Mouse (Mus musculus) hindbrain, embryonic 16.5 days (tissue): ENCODE results near the gene Adam17. TPM values are rescaled to one million over a fixed set of nuclear protein-coding genes. Genes with fewer than 3 reads are reported as not detected.

Experiments used
- ATAC-seq: fragments of 200-750 bp; cut with Nextera tagmentation; 2 replicates; pipeline ENCODE4 v1.8.0; 2017; ENCODE audit warnings: moderate TSS enrichment, moderate library complexity
- H3K27ac ChIP-seq: fragments of 300-500 bp; sonication (generic); 2 replicates; pipeline ENCODE4 v1.5.1; 2014; ENCODE audit warnings: low read depth, mild to moderate bottlenecking, control low read depth, low read length, moderate library complexity
- H3K27me3 ChIP-seq: fragments of 300-500 bp; sonication (generic); replicated peaks from 2 replicates; pipeline ENCODE4 v1.6.1; 2014; ENCODE audit warnings: low read length; ENCODE audit not compliant: control insufficient read depth, insufficient read depth
- H3K36me3 ChIP-seq: fragments of 300-500 bp; sonication (generic); 2 replicates; pipeline ENCODE4 v1.6.1; 2014; ENCODE audit warnings: mild to moderate bottlenecking, low read length, moderate library complexity, mixed read lengths; ENCODE audit not compliant: control insufficient read depth, insufficient read depth
- H3K4me1 ChIP-seq: fragments of 300-500 bp; sonication (generic); 2 replicates; pipeline ENCODE4 v1.6.1; 2014; ENCODE audit warnings: low read depth, low read length; ENCODE audit not compliant: control insufficient read depth, insufficient read depth
- H3K4me2 ChIP-seq: fragments of 300-500 bp; sonication (generic); 2 replicates; pipeline ENCODE4 v1.6.1; 2014; ENCODE audit warnings: mild to moderate bottlenecking, low read length, control low read depth, moderate library complexity
- H3K4me3 ChIP-seq: fragments of 300-500 bp; sonication (generic); 2 replicates; pipeline ENCODE4 v1.5.1; 2014; ENCODE audit warnings: mild to moderate bottlenecking, low read length, control low read depth, moderate library complexity
- H3K9ac ChIP-seq: fragments of 300-500 bp; sonication (generic); 2 replicates; pipeline ENCODE4 v1.6.1; 2014; ENCODE audit warnings: low read depth, mild to moderate bottlenecking, control low read depth, low read length, moderate library complexity
- H3K9me3 ChIP-seq: fragments of 300-500 bp; sonication (generic); 2 replicates; pipeline ENCODE4 v1.6.1; 2014; ENCODE audit warnings: mild to moderate bottlenecking, low read length, moderate library complexity; ENCODE audit not compliant: control insufficient read depth
- WGBS: fragments of 180-500 bp; shearing (Covaris S2); extraction: QIAGEN DNeasy Blood & Tissue Kit; methylation state at CpG from one replicate; pipeline ENCODE4 v1.1.7; 2014; 5-methylcytosine and 5-hydroxymethylcytosine counted together
- polyA plus RNA-seq: library from polyadenylated mRNA; unstranded; fragments of >200 nt; fragmentation: Nextera tagmentation; extraction: Ambion mirVana; gene quantifications from 2 replicates; pipeline ENCODE4 v1.2.1, GENCODE M21; 2015

Adam17 gene
- polyA plus RNA-seq, 1 experiment from 2014 or later = 17.0 TPM

DNA sequence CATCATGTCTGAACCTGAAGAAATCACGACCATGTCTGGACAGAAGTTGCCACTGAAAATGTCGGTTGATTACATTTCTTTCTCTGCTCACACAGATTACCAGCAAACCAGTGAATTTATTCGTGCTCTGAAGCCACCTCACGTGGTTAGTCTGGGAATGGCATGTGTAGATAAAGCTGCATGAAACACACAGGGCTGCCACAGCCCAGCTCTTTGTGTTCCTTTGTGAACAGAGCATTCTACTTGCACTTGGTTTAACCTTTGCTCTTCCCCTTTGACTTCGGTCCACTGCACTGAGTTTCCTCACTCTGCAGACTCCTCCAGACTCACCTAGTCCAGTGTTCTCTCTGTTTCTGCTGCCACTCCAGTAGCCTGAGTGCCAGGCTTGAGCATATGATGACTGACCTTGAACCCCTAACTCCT is 71.1 kb downstream of the Adam17 start:
- H3K9ac ChIP-seq = no peak overlapping the region
- H3K36me3 ChIP-seq = peaks cover 62% of the 10 kb centered on the region
- H3K4me1 ChIP-seq = no peaks in the 10 kb centered on the region
- no peak overlapping the region for H3K4me2 ChIP-seq
- no peaks in the 10 kb centered on the region for H3K27me3 ChIP-seq
- no peak overlapping the region for H3K27ac ChIP-seq
- ATAC-seq = no peak
- no peak overlapping the region for H3K4me3 ChIP-seq
- no peaks in the 10 kb centered on the region for H3K9me3 ChIP-seq
- 85% methylated on average over 5 of the region's 5 CpGs for WGBS

DNA sequence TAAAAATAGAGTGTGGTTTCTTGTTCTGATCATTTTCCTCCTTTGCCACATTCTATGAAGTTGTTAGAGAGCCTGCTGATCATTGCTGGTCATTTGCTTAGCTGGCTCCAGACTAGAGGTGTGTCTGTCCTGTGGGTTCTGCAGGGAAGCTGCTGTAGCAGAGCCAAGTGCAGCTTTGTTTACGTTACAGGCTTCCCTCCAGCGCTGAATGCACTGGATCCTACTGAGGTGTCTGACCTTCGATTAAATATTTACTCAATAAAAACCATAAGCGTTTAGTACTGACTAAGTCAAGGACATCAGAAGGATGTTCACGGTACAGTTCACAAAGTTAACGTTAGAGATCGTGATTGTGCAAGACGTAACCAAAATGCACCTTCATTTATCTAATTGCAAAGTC is 71.5 kb downstream of the Adam17 start:
- H3K4me3 ChIP-seq = no peak overlapping the region
- H3K9ac ChIP-seq = no peak overlapping the region
- no peaks in the 10 kb centered on the region for H3K27me3 ChIP-seq
- ATAC-seq = no peak
- no peak overlapping the region for H3K4me2 ChIP-seq
- H3K9me3 ChIP-seq = no peaks in the 10 kb centered on the region
- WGBS = 91% methylated on average over 8 of the region's 8 CpGs
- H3K36me3 ChIP-seq = peaks cover 64% of the 10 kb centered on the region
- no peaks in the 10 kb centered on the region for H3K4me1 ChIP-seq
- no peak overlapping the region for H3K27ac ChIP-seq

DNA sequence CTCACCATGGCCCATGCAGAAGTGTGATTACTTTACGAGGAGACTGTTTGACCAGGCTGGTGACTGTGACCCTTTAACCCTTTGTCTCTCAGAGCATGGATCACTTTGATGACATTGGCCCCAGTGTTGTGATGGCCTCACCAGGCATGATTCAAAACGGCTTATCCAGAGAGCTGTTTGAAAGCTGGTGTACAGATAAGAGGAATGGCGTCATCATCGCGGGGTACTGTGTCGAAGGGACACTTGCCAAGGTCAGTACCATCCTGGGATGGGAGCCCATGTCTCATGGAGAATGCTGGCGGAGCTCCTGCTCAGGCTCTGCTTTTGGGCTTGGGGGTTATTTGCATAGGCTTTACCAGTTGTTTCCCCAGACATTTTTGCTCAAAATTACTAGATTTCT is 72.1 kb downstream of the Adam17 start:
- 94% methylated on average over 7 of the region's 7 CpGs for WGBS
- no peaks in the 10 kb centered on the region for H3K27me3 ChIP-seq
- H3K4me3 ChIP-seq = no peak overlapping the region
- no peak overlapping the region for H3K27ac ChIP-seq
- H3K4me2 ChIP-seq = no peak overlapping the region
- H3K36me3 ChIP-seq = peaks cover 63% of the 10 kb centered on the region
- no peaks in the 10 kb centered on the region for H3K4me1 ChIP-seq
- no peaks in the 10 kb centered on the region for H3K9me3 ChIP-seq
- no peak overlapping the region for H3K9ac ChIP-seq
- ATAC-seq = no peak

DNA sequence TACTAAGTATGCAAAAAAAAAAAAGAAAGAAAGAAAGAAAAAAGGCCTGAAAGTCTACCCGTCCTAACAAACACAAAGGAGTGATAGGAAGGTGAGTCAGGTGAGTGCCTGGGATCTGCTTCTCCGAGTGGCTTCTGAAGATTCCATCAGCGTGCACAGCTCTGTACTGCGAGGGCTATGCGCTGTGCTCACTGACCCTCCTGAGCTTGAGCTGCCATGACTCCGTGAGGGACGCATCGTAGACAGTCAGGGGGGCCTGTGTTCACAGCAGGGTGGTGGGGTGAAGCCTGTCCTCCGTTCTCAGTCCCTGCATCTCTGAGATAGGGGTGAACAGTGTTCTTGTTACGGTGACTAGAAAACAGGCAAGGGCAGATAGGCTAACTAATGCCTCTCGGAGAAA is 74.6 kb downstream of the Adam17 start:
- no peak for ATAC-seq
- no peaks in the 10 kb centered on the region for H3K9me3 ChIP-seq

DNA sequence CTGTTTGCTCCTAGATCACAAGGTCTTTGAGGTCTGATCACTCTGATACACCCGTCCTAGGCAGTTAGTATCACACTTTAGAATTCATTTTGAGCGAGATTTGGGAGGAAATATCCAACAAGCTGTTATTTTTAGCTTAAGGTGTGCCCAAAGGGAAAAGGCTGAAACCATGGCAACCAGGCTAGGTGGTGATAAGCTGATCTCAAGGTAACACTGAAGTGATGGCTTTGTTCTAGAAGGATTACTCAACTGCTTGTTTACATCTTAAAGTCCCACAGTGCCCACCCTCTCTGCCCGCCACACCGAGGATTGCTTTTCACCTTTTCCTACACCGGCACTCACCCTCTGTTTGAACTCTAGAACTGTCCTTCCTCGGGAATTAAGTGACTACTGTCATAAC is 83.8 kb downstream of the Adam17 start:
- H3K4me3 ChIP-seq = no peak overlapping the region
- H3K9ac ChIP-seq = no peak overlapping the region
- peaks cover 20% of the 10 kb centered on the region for H3K4me1 ChIP-seq
- no peak overlapping the region for H3K4me2 ChIP-seq
- H3K36me3 ChIP-seq = peaks cover 21% of the 10 kb centered on the region
- no peaks in the 10 kb centered on the region for H3K27me3 ChIP-seq
- H3K27ac ChIP-seq = no peak overlapping the region
- WGBS = 87% methylated on average over 6 of the region's 6 CpGs
- ATAC-seq = no peak
- H3K9me3 ChIP-seq = no peaks in the 10 kb centered on the region

More for the DNA sequence above, 74.6 kb downstream of the Adam17 start:
- no peaks in the 10 kb centered on the region for H3K27me3 ChIP-seq
- H3K9ac ChIP-seq = no peak overlapping the region
- WGBS = 93% methylated on average over 11 of the region's 11 CpGs
- H3K4me3 ChIP-seq = no peak overlapping the region
- no peak overlapping the region for H3K4me2 ChIP-seq
- no peaks in the 10 kb centered on the region for H3K4me1 ChIP-seq
- H3K36me3 ChIP-seq = peaks cover 64% of the 10 kb centered on the region
- no peak overlapping the region for H3K27ac ChIP-seq

DNA sequence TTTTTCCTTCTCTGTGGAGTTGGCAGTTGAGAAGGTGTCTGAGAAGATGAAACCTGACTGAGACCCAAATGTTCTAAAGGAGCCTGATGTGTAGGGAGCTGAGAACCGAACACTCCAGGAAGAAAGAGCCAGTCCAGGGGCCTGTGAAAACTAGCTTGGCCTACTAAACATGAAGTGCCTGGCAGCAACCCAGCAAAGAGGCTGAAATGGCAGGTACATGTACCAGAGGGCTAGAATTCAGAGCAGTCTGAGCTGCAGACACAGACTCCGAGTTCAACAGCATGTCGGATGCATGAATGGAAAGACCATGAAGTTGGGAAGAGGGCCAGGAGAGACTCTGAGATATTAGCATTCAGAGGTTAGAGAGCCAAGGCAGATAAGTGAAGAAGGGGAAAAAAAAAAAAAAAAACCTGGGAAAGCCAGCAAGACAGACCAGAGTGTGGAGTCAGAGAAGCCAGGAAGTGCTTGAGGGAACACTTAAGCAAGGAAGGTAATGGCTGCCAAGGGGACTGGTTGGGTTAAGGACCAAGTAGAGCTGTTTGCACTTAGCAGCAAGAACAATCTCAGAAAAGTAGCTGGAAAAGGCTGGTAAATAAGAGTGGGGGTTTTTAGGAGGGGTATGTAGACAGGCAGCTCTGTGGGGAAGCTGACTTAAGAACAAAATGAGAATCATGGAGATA is 84.6 kb downstream of the Adam17 start:
- no peak overlapping the region for H3K4me3 ChIP-seq
- 87% methylated on average over 3 of the region's 3 CpGs for WGBS
- no peak overlapping the region for H3K9ac ChIP-seq
- H3K9me3 ChIP-seq = no peaks in the 10 kb centered on the region
- peaks cover 20% of the 10 kb centered on the region for H3K4me1 ChIP-seq
- no peak overlapping the region for H3K27ac ChIP-seq
- ATAC-seq = no peak
- H3K27me3 ChIP-seq = no peaks in the 10 kb centered on the region
- H3K36me3 ChIP-seq = peaks cover 17% of the 10 kb centered on the region
- no peak overlapping the region for H3K4me2 ChIP-seq

DNA sequence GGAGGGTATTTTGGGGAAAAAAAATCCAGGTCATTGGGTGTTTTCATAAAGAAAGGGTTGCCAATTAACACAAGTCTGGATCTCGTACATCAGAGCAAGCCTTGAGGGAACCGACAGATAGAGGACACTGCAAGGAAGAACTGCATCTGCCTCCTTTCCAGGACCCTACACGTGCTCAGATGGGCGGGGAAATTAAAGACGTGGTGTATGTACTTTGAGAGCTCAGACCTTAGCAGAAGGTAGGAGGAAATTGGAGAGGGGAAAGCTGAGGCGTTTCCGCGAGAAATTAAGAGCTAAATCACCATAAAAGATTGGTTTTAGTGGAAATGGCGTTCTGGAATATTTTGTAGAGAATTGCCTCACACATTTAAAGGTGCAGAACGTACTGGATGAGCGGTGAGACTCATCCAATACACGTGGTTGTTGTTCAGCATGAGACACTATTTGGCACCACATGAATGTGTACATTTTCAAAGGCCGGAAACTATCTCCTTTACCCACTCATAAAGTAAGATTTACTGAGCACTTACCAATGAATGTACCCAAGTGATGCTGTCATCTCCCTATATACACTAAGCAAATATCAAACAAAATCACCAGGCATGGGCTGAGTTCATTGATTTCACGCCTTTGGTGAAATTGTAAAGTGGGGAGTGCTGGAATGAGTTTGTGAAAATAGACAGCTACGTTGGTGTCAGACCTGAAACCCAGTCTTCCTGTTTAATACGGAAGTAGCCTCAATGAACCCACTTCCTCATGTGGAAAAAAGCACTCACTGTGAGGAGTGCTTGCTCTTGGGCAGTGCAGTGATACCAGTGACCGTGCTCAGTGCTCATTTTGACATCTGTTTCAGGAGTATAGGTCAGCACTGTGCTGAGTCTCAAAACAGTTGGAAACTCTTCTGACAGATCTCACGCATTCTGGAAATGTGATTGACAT is 86.5 kb downstream of the Adam17 start:
- no peaks in the 10 kb centered on the region for H3K9me3 ChIP-seq
- no peaks in the 10 kb centered on the region for H3K27me3 ChIP-seq
- WGBS = 34% methylated on average over 18 of the region's 18 CpGs
- peaks cover 20% of the 10 kb centered on the region for H3K4me1 ChIP-seq
- H3K4me3 ChIP-seq = peak overlapping the region; percentile 93
- H3K9ac ChIP-seq = peak overlapping the region; percentile 69
- H3K4me2 ChIP-seq = peak overlapping the region; percentile 70
- H3K27ac ChIP-seq = peak overlapping the region; percentile 81
- 0 out of 2 replicates have a peak, but pooled peaks cover 4% of the 10 kb centered on the region for H3K36me3 ChIP-seq
- peak; percentile 56 for ATAC-seq

DNA sequence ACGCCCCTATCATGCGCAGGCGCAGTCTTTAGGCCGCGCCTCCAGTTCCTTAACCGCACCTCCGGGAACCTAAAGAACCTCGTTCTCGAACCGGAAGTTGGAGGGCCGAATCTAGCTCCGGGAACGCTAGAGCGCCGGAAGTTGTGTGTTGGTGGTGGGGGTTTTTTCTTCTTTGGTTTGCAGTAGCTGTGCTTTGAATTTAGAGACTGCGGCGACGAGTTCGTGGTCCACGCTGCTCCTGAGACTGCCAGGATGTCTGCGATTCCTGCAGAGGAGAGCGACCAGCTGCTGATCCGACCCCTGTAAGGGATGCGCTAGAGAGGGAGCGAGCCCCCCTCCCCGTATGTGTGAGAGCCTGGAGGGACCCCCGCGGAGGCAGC is 87.2 kb downstream of the Adam17 start, which contains the start of gene Itgb1bp1:
TSS of gene Itgb1bp1 (minus strand) at position 42 of the 380 bp plus-strand sequence.
- WGBS = under 1% methylated on average over 28 of the region's 28 CpGs
- H3K4me1 ChIP-seq = peaks cover 20% of the 10 kb centered on the region
- H3K36me3 ChIP-seq = no peaks in the 10 kb centered on the region
- peak within 1 kb of the TSS; percentile 97 for H3K4me2 ChIP-seq
- H3K27ac ChIP-seq = peak within 1 kb of the TSS; percentile 81
- no peaks in the 10 kb centered on the region for H3K9me3 ChIP-seq
- H3K9ac ChIP-seq = peak within 1 kb of the TSS; percentile 89
- peak; percentile 97 for ATAC-seq
- peak within 1 kb of the TSS; percentile 93 for H3K4me3 ChIP-seq
- no peaks in the 10 kb centered on the region for H3K27me3 ChIP-seq
